23 mouse cellular contexts compared by ENCODE assay signal in genomic region chr7:78507032-78507611, GRCm38 (mm10).
DNase-seq lines count a peak whose midpoint lies in the region; ATAC-seq and TF ChIP-seq lines count a peak whose summit lies in the region.
"Had no signal": no experiment of that assay in that cellular context is flagged by ENCODE, and none has a peak within 500 bp of the region (broad histone marks: within the 10 kb centered on the region; RNA-seq: fewer than 3 reads in every experiment).

No protein-coding gene starts in this region.

- no peaks in the 10 kb centered on the region for H3K9me3 ChIP-seq in midbrain, embryonic 11.5 days (ENCODE audit: control insufficient read depth, low read length)
- H3K9me3 ChIP-seq in kidney, embryonic 14.5 days (ENCODE audit: control insufficient read depth, low read length) = no peaks in the 10 kb centered on the region
- H3K9me3 ChIP-seq: forebrain, embryonic 13.5 days; hindbrain, embryonic 10.5 days; hindbrain, embryonic 15.5 days; limb, embryonic 12.5 days; liver, embryonic 15.5 days; lung, embryonic 15.5 days; midbrain, embryonic 10.5 days had no signal

- H3K4me2 ChIP-seq in midbrain, embryonic 11.5 days = no peak overlapping the region
- H3K4me2 ChIP-seq in kidney, embryonic 14.5 days (replicated peaks; ENCODE audit: low read depth, low read length) = no peak overlapping the region
- H3K4me2 ChIP-seq: forebrain, embryonic 13.5 days; heart, embryonic 11.5 days; hindbrain, embryonic 15.5 days; limb, embryonic 12.5 days; liver, embryonic 15.5 days; lung, embryonic 15.5 days had no signal

- 75% methylated on average over 2 of the region's 2 CpGs for WGBS in midbrain, embryonic 11.5 days
- WGBS in kidney, embryonic 14.5 days = 90% methylated on average over 2 of the region's 2 CpGs

- H3K36me3 ChIP-seq in midbrain, embryonic 11.5 days (ENCODE audit: control insufficient read depth, insufficient read depth, low read length) = no peaks in the 10 kb centered on the region
- H3K36me3 ChIP-seq in kidney, embryonic 14.5 days (ENCODE audit: control insufficient read depth, insufficient read depth, low read length) = no peaks in the 10 kb centered on the region
- H3K36me3 ChIP-seq: hindbrain, embryonic 10.5 days; limb, embryonic 12.5 days; liver, embryonic 15.5 days; lung, embryonic 15.5 days; midbrain, embryonic 10.5 days had no signal

- H3K9ac ChIP-seq in midbrain, embryonic 11.5 days (ENCODE audit: low read length) = no peak overlapping the region
- H3K9ac ChIP-seq in kidney, embryonic 14.5 days (ENCODE audit: low read depth, low read length) = no peak overlapping the region
- H3K9ac ChIP-seq: forebrain, embryonic 13.5 days; hindbrain, embryonic 15.5 days; limb, embryonic 12.5 days; liver, embryonic 15.5 days; lung, embryonic 15.5 days had no signal

- no peak overlapping the region for H3K27ac ChIP-seq in midbrain, embryonic 11.5 days (ENCODE audit: low read depth, low read length)
- no peak overlapping the region for H3K27ac ChIP-seq in kidney, embryonic 14.5 days (ENCODE audit: low read depth, low read length)
- H3K27ac ChIP-seq: forebrain, embryonic 13.5 days; hindbrain, embryonic 10.5 days; hindbrain, embryonic 15.5 days; limb, embryonic 12.5 days; liver, embryonic 15.5 days; lung, embryonic 15.5 days; midbrain, embryonic 10.5 days had no signal

- no peak for TF ChIP-seq POLR2A in brain, embryonic 14.5 days (IDR thresholded peaks at IDR 0.05; ENCODE audit: borderline replicate concordance, extremely low read depth, insufficient read depth, insufficient read length, poor library complexity, severe bottlenecking)

- TF ChIP-seq CTCF in brain, embryonic 14.5 days (IDR thresholded peaks at IDR 0.05; ENCODE audit: borderline replicate concordance, extremely low read depth, insufficient read depth, insufficient read length) = no peak

- DNase-seq in cerebellum, adult 11 months = peak; percentile 46
- DNase-seq in cerebellum, postnatal 4 days (ENCODE audit: low spot score in 2 of 2) = no peak
- DNase-seq in 3T3-L1 (ENCODE audit: low read depth, low spot score) = peak; percentile 60
- DNase-seq in brain, embryonic 14.5 days (ENCODE audit: low read depth) = peak; percentile 49
- peak; percentile 77 for DNase-seq in cerebellum, adult 9-11 months
- DNase-seq in midbrain, embryonic 11.5 days (ENCODE audit: low spot score, missing footprints) = no peak
- DNase-seq: adrenal gland, postnatal 25 days; gastrocnemius, postnatal 14 days; kidney, adult 11 months; kidney, postnatal 36 days; thymus, adult 2 months; thymus, postnatal 36 days had no signal

- ATAC-seq in midbrain, embryonic 11.5 days (ENCODE audit: low FRiP score) = no peak
- no peak for ATAC-seq in kidney, embryonic 14.5 days (ENCODE audit: low FRiP score, low TSS enrichment)
- ATAC-seq: forebrain, embryonic 13.5 days; inflammation-experienced regulatory T-cells, adult 6 months; midbrain, embryonic 16.5 days had no signal

- H3K27me3 ChIP-seq in midbrain, embryonic 11.5 days (ENCODE audit: control insufficient read depth, insufficient read depth, low read length) = no peaks in the 10 kb centered on the region
- H3K27me3 ChIP-seq in kidney, embryonic 14.5 days (ENCODE audit: control insufficient read depth, insufficient read depth, low read length) = no peaks in the 10 kb centered on the region
- H3K27me3 ChIP-seq: forebrain, embryonic 13.5 days; hindbrain, embryonic 15.5 days; liver, embryonic 15.5 days; lung, embryonic 15.5 days had no signal

- H3K4me3 ChIP-seq in midbrain, embryonic 11.5 days (ENCODE audit: low read depth, low read length) = no peak overlapping the region
- no peak overlapping the region for H3K4me3 ChIP-seq in kidney, embryonic 14.5 days (ENCODE audit: low read length)
- H3K4me3 ChIP-seq: forebrain, embryonic 13.5 days; hindbrain, embryonic 10.5 days; hindbrain, embryonic 15.5 days; limb, embryonic 12.5 days; liver, embryonic 15.5 days; lung, embryonic 15.5 days; midbrain, embryonic 10.5 days had no signal

- no peaks in the 10 kb centered on the region for H3K4me1 ChIP-seq in midbrain, embryonic 11.5 days (ENCODE audit: control insufficient read depth, insufficient read depth, low read length)
- no peaks in the 10 kb centered on the region for H3K4me1 ChIP-seq in kidney, embryonic 14.5 days (ENCODE audit: control insufficient read depth, insufficient read depth, low read length)
- H3K4me1 ChIP-seq: forebrain, embryonic 13.5 days; hindbrain, embryonic 10.5 days; hindbrain, embryonic 15.5 days; limb, embryonic 12.5 days; liver, embryonic 15.5 days; lung, embryonic 15.5 days; midbrain, embryonic 10.5 days had no signal

Comparison
In these comparisons a context has a peak if more than half of its experiments do, and no peak if none do; other contexts are left out.
1. DNase-seq: peak in cerebellum, adult 11 months (single experiment), 3T3-L1 (single experiment), brain, embryonic 14.5 days (single experiment) and cerebellum, adult 9-11 months (single experiment); none in cerebellum, postnatal 4 days (0 of 2) and midbrain, embryonic 11.5 days (single experiment).